Mouse (Mus musculus) hindbrain, embryonic 15.5 days (tissue): Measurements from ENCODE around the gene Tpx2. TPM values are rescaled to one million over a fixed set of nuclear protein-coding genes. Genes with fewer than 3 reads are reported as not detected.
A peak's percentile ranks its signal among the peaks of the same experiment; 100 is the strongest.

Experiments
- ATAC-seq: fragments of 200-750 bp; cut with Nextera tagmentation; 2 replicates; pipeline ENCODE4 v1.8.0; 2017; ENCODE audit warnings: low read depth, moderate number of reproducible peaks, moderate TSS enrichment; ENCODE audit not compliant: low FRiP score
- H3K27ac ChIP-seq: fragments of 300-500 bp; sonication (generic); replicated peaks from 2 replicates; pipeline ENCODE4 v1.5.1; 2015; ENCODE audit warnings: mild to moderate bottlenecking, inconsistent platforms
- H3K27me3 ChIP-seq: fragments of 300-500 bp; sonication (generic); 2 replicates; pipeline ENCODE4 v1.6.1; 2015; ENCODE audit warnings: control low read depth, inconsistent platforms
- H3K36me3 ChIP-seq: fragments of 300-500 bp; sonication (generic); 2 replicates; pipeline ENCODE4 v1.6.1; 2015; ENCODE audit warnings: control low read depth, inconsistent platforms
- H3K4me1 ChIP-seq: fragments of 300-500 bp; sonication (generic); replicated peaks from 2 replicates; pipeline ENCODE4 v1.6.1; 2015; ENCODE audit warnings: control low read depth, inconsistent platforms
- H3K4me2 ChIP-seq: fragments of 300-500 bp; sonication (generic); 2 replicates; pipeline ENCODE4 v1.6.1; 2015; ENCODE audit warnings: moderate library complexity, mild to moderate bottlenecking, inconsistent platforms
- H3K4me3 ChIP-seq: fragments of 300-500 bp; sonication (generic); 2 replicates; pipeline ENCODE4 v1.5.1; 2015; ENCODE audit warnings: mild to moderate bottlenecking, inconsistent platforms
- H3K9ac ChIP-seq: fragments of 300-500 bp; sonication (generic); 2 replicates; pipeline ENCODE4 v1.6.1; 2015; ENCODE audit warnings: inconsistent platforms
- H3K9me3 ChIP-seq: fragments of 300-500 bp; sonication (generic); 2 replicates; pipeline ENCODE4 v1.6.1; 2016; ENCODE audit warnings: control low read depth, inconsistent platforms
- WGBS: fragments of 180-500 bp; shearing (Covaris S2); methylation state at CpG from one replicate; pipeline ENCODE4 v1.1.7; 2015; 5-methylcytosine and 5-hydroxymethylcytosine counted together
- polyA plus RNA-seq: library from polyadenylated mRNA; unstranded; fragments of >200 nt; fragmentation: Nextera tagmentation; extraction: Ambion mirVana; gene quantifications from 2 replicates; pipeline ENCODE4 v1.2.1, GENCODE M21; 2015

Tpx2 gene
- polyA plus RNA-seq, 1 experiment from 2014 or later = 17.4 TPM

- WGBS = 96% methylated on average over 1 of the region's 1 CpGs
- H3K27ac ChIP-seq = no peak overlapping the region
- no peaks in the 10 kb centered on the region for H3K9me3 ChIP-seq
- no peak overlapping the region for H3K4me2 ChIP-seq
- no peak overlapping the region for H3K9ac ChIP-seq
- H3K27me3 ChIP-seq = no peaks in the 10 kb centered on the region
- H3K36me3 ChIP-seq = no peaks in the 10 kb centered on the region
- no peak overlapping the region for H3K4me3 ChIP-seq
- H3K4me1 ChIP-seq = peaks cover 26% of the 10 kb centered on the region
- no peak for ATAC-seq
These were observed 34.5 kb upstream of the Tpx2 start for GRCm38 (mm10) chr2:152813232-152813631.

- no peak overlapping the region for H3K9ac ChIP-seq
- H3K4me2 ChIP-seq = no peak overlapping the region
- H3K27me3 ChIP-seq = no peaks in the 10 kb centered on the region
- ATAC-seq = no peak
- H3K9me3 ChIP-seq = no peaks in the 10 kb centered on the region
- WGBS = 83% methylated on average over 6 of the region's 6 CpGs
- peaks cover 33% of the 10 kb centered on the region for H3K4me1 ChIP-seq
- H3K36me3 ChIP-seq = peaks cover 4% of the 10 kb centered on the region; the same call in 1 of the 2 replicates
- H3K4me3 ChIP-seq = no peak overlapping the region
- no peak overlapping the region for H3K27ac ChIP-seq
These were observed 33.4 kb upstream of the Tpx2 start for GRCm38 (mm10) chr2:152814213-152814874.

GRCm38 (mm10) chr2:152815879-152816656 is 31.7 kb upstream of the Tpx2 start:
- 72% methylated on average over 7 of the region's 7 CpGs for WGBS
- Histone ChIP-seq H3K27ac (no peak overlapping the region), H3K9me3 (no peaks in the 10 kb centered on the region), H3K4me1 (peaks cover 51% of the 10 kb centered on the region), H3K9ac (no peak overlapping the region), H3K27me3 (no peaks in the 10 kb centered on the region), H3K4me2 (no peak overlapping the region), H3K4me3 (no peak overlapping the region), H3K36me3 (peaks cover 4% of the 10 kb centered on the region; the same call in 1 of the 2 replicates)
- no peak for ATAC-seq

- Histone ChIP-seq H3K9me3 (no peaks in the 10 kb centered on the region), H3K9ac (no peak overlapping the region), H3K27ac (no peak overlapping the region), H3K36me3 (peaks cover 4% of the 10 kb centered on the region; the same call in 1 of the 2 replicates), H3K4me2 (no peak overlapping the region), H3K27me3 (no peaks in the 10 kb centered on the region), H3K4me3 (no peak overlapping the region), H3K4me1 (peaks cover 58% of the 10 kb centered on the region)
- no peak for ATAC-seq
- WGBS = 80% methylated on average over 3 of the region's 3 CpGs
These were observed 31.0 kb upstream of the Tpx2 start for GRCm38 (mm10) chr2:152816657-152817348.

GRCm38 (mm10) chr2:152817596-152818291 is 30.0 kb upstream of the Tpx2 start:
- no peak overlapping the region for H3K4me2 ChIP-seq
- peaks cover 4% of the 10 kb centered on the region; the same call in 1 of the 2 replicates for H3K36me3 ChIP-seq
- H3K27me3 ChIP-seq = no peaks in the 10 kb centered on the region
- no peak overlapping the region for H3K4me3 ChIP-seq
- WGBS = 44% methylated on average over 6 of the region's 6 CpGs
- no peak overlapping the region for H3K9ac ChIP-seq
- peak overlapping the region; percentile 36 for H3K27ac ChIP-seq
- H3K4me1 ChIP-seq = peaks cover 55% of the 10 kb centered on the region
- peak; percentile 39; the same call in 1 of the 2 replicates for ATAC-seq
- no peaks in the 10 kb centered on the region for H3K9me3 ChIP-seq

GRCm38 (mm10) chr2:152818679-152819078 is 29.1 kb upstream of the Tpx2 start:
- Histone ChIP-seq H3K9ac (no peak overlapping the region), H3K4me1 (peaks cover 55% of the 10 kb centered on the region), H3K27ac (no peak overlapping the region), H3K4me3 (no peak overlapping the region), H3K9me3 (no peaks in the 10 kb centered on the region), H3K4me2 (no peak overlapping the region), H3K36me3 (peaks cover 4% of the 10 kb centered on the region; the same call in 1 of the 2 replicates), H3K27me3 (no peaks in the 10 kb centered on the region)
- ATAC-seq = no peak
- WGBS = 63% methylated on average over 5 of the region's 5 CpGs

- Histone ChIP-seq H3K27ac (peak overlapping the region; percentile 21; the same call in 1 of the 2 replicates), H3K27me3 (no peaks in the 10 kb centered on the region), H3K9ac (no peak overlapping the region), H3K36me3 (peaks cover 4% of the 10 kb centered on the region; the same call in 1 of the 2 replicates), H3K4me2 (no peak overlapping the region), H3K4me1 (peaks cover 60% of the 10 kb centered on the region), H3K4me3 (no peak overlapping the region), H3K9me3 (no peaks in the 10 kb centered on the region)
- ATAC-seq = no peak
- WGBS = 93% methylated on average over 3 of the region's 3 CpGs
These were observed 28.6 kb upstream of the Tpx2 start for GRCm38 (mm10) chr2:152819097-152819624.

- H3K27me3 ChIP-seq = no peaks in the 10 kb centered on the region
- no peaks in the 10 kb centered on the region for H3K9me3 ChIP-seq
- no peak overlapping the region for H3K4me2 ChIP-seq
- peak overlapping the region; percentile 21; the same call in 1 of the 2 replicates for H3K27ac ChIP-seq
- WGBS = 44% methylated on average over 4 of the region's 4 CpGs
- peaks cover 66% of the 10 kb centered on the region for H3K4me1 ChIP-seq
- H3K9ac ChIP-seq = no peak overlapping the region
- H3K4me3 ChIP-seq = no peak overlapping the region
- H3K36me3 ChIP-seq = peaks cover 4% of the 10 kb centered on the region; the same call in 1 of the 2 replicates
- ATAC-seq = no peak
These were observed 27.8 kb upstream of the Tpx2 start for GRCm38 (mm10) chr2:152819926-152820325.

- Histone ChIP-seq H3K4me2 (no peak overlapping the region; the same call in 1 of the 2 replicates), H3K4me1 (peaks cover 71% of the 10 kb centered on the region), H3K9ac (no peak overlapping the region), H3K4me3 (no peak overlapping the region), H3K27ac (peak overlapping the region; percentile 47), H3K36me3 (peaks cover 4% of the 10 kb centered on the region; the same call in 1 of the 2 replicates), H3K27me3 (no peaks in the 10 kb centered on the region), H3K9me3 (no peaks in the 10 kb centered on the region)
- WGBS = 6% methylated on average over 2 of the region's 2 CpGs
- ATAC-seq = no peak
These were observed 27.4 kb upstream of the Tpx2 start for GRCm38 (mm10) chr2:152820369-152820768.

- Histone ChIP-seq H3K4me1 (peaks cover 76% of the 10 kb centered on the region), H3K4me2 (no peak overlapping the region; the same call in 1 of the 2 replicates), H3K27me3 (no peaks in the 10 kb centered on the region), H3K9ac (no peak overlapping the region), H3K9me3 (no peaks in the 10 kb centered on the region), H3K36me3 (peaks cover 4% of the 10 kb centered on the region; the same call in 1 of the 2 replicates), H3K27ac (peak overlapping the region; percentile 47), H3K4me3 (no peak overlapping the region)
- no peak for ATAC-seq
- 51% methylated on average over 5 of the region's 5 CpGs for WGBS
These were observed 26.7 kb upstream of the Tpx2 start for GRCm38 (mm10) chr2:152821023-152821422.

- no peak for ATAC-seq
- peaks cover 4% of the 10 kb centered on the region; the same call in 1 of the 2 replicates for H3K36me3 ChIP-seq
- no peak overlapping the region for H3K9ac ChIP-seq
- no peak overlapping the region for H3K4me2 ChIP-seq
- no peak overlapping the region for H3K4me3 ChIP-seq
- peaks cover 76% of the 10 kb centered on the region for H3K4me1 ChIP-seq
- peak overlapping the region; percentile 22; the same call in 1 of the 2 replicates for H3K27ac ChIP-seq
- H3K27me3 ChIP-seq = no peaks in the 10 kb centered on the region
- no peaks in the 10 kb centered on the region for H3K9me3 ChIP-seq
These were observed 26.2 kb upstream of the Tpx2 start for GRCm38 (mm10) chr2:152821566-152821965.
